Mouse (Mus musculus) right cerebral cortex, postnatal 4 days (tissue): ENCODE data around the gene Chml.

Experiments used
- DNase-seq: peaks from one replicate; pipeline ENCODE4 v3.0.0-alpha.2; 2022

The Chml gene

GRCm38 (mm10) chr1:175648615-175649014, 44.1 kb downstream of the Chml start:
- DNase-seq, result no peak

DNA sequence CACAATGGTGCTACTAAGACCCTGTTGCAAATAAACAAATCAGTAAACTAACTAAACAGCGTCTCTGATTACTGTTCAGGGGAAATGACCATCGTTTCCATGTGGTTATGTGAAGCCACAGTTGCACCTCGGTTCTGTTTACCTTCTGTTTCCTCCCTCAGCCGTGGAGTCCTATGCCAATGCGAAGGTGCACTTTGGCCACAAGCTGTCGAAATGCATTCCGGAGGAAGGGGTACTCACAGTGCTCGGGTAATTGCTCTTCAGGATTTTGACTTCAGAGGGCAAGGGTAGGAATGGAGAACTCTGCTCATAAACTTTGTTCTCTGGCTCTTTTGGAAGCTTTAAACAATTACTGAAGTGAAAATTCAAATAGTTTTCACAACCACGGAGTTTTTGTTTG, 45.7 kb downstream of the Chml start:
- no peak for DNase-seq

- DNase-seq, result no peak
Measured at GRCm38 (mm10) chr1:175643496-175644265, 49.0 kb downstream of the Chml start.

- DNase-seq, result no peak
Measured at GRCm38 (mm10) chr1:175640435-175641150, 52.1 kb downstream of the Chml start.

DNA sequence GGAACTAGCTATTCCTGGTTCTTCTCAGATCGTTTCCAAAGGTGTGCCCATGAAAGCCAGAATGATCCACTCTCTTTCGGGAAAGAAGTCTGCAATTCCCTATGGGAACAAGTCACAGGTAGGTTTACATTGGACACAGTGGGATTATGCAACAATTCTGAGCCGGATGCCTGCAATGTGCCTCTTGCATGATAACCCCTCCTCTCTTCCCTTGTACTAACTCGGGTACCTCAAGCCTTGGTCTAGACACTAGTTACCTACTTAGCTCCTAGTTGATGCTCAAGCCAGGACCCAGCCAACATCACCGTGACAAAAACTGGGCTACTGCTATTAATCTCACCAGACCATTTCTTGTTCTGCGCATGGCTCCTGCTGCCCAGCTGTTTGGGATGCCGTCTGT, 53.6 kb downstream of the Chml start:
- no peak for DNase-seq

DNA sequence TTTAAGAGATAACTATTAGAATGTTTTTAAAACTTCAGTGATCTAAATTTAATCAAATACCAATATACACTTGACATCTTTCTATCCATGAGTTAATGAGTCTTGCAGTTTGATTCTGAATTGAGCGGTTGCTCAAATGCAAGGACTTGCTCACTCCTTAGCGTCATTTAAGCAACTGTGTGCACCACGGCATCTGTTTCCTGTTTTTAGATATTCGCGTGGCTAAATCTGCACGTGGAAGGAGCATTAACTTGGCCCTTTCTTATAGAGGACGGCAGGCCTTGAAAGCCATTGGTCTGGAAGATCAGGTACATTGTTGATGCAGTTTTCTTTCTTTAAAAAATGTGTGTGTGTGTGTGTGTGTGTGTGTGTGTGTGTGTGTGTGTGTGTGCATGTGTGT, 55.0 kb downstream of the Chml start:
- no peak for DNase-seq

DNA sequence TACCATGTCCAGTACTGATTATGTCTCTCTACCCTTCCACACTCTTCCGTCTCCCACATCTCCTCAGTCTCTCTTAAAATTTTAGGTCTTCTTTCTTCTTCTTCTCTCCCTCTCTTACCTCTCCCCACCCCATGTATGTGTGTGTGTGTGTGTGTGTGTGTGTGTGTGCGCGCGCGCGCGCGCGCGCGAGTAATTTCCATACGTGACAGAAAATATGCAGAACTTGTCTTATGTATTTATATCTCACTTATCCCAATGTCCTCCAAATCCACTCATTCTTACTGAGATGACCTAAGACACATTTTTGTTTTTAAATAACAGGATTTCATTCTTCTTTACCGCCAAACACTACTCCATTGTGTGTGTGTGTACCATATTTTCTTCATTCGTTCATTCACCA, 60.2 kb downstream of the Chml start:
- DNase-seq, result no peak
